29 mouse cellular contexts compared by ENCODE assay signal in the genomic region with DNA sequence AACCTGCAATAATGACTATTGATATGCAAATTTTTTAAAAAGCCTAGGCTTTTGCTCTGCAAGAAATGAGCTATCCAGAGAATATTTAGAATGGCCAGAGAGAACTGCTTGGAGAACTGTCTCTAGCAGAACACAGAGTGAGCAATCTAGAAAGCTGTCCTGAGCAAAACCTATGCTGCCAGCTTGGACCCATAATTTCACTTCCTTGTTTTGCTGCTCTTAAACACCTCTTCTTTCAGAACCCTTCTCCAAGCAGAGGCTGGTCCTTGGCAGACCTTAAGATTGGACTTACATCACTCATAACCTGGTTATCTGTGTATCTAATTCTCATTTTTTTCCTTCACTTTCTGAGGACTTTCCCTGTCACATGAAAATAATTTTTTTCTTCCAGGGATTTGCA. TPM values are rescaled to one million over a fixed set of nuclear protein-coding genes. Genes with fewer than 3 reads are reported as not detected.
"Had no signal": no experiment of that assay in that cellular context is flagged by ENCODE, and none has a peak within 500 bp of the region (broad histone marks: within the 10 kb centered on the region; RNA-seq: fewer than 3 reads in every experiment).

No protein-coding gene starts in this region.

- H3K27me3 ChIP-seq: liver, embryonic 12.5 days; lung, embryonic 15.5 days; megakaryocyte, embryonic 14.5 days; neural tube, embryonic 13.5 days; neural tube, embryonic 15.5 days; stomach, embryonic 15.5 days had no signal

- H3K4me2 ChIP-seq: liver, embryonic 12.5 days; lung, embryonic 15.5 days; midbrain, embryonic 11.5 days; neural tube, embryonic 13.5 days; neural tube, embryonic 15.5 days; stomach, embryonic 15.5 days had no signal

- H3K4me1 ChIP-seq: liver, embryonic 12.5 days; lung, embryonic 15.5 days; megakaryocyte, embryonic 14.5 days; neural tube, embryonic 13.5 days; neural tube, embryonic 15.5 days; stomach, embryonic 15.5 days had no signal

- DNase-seq: lung, adult 2 months; lung, postnatal 14 days; lung, postnatal 36 days; midbrain, embryonic 14.5 days; retina, postnatal 1 day; right cerebral cortex, adult 18-20 months; right cerebral cortex, postnatal 25 days; right cerebral cortex, postnatal 4 days; spleen, adult 18-20 months; thymus, postnatal 14 days; thymus, postnatal 36 days had no signal

- H3K9me3 ChIP-seq: liver, embryonic 12.5 days; lung, embryonic 15.5 days; neural tube, embryonic 13.5 days; neural tube, embryonic 15.5 days; stomach, embryonic 15.5 days had no signal

- H3K36me3 ChIP-seq: liver, embryonic 12.5 days; lung, embryonic 15.5 days; neural tube, embryonic 13.5 days; neural tube, embryonic 15.5 days; stomach, embryonic 15.5 days had no signal

- ATAC-seq: liver, embryonic 12.5 days; lung, postnatal 0 days; midbrain, embryonic 16.5 days had no signal

- H3K4me3 ChIP-seq: liver, embryonic 12.5 days; lung, embryonic 15.5 days; megakaryocyte, embryonic 14.5 days; myocyte; neural tube, embryonic 13.5 days; neural tube, embryonic 15.5 days; stomach, embryonic 15.5 days had no signal

- H3K27ac ChIP-seq: liver, embryonic 12.5 days; liver, embryonic 14.5 days; lung, embryonic 15.5 days; macrophage; neural tube, embryonic 13.5 days; neural tube, embryonic 15.5 days; stomach, embryonic 15.5 days; stomach, postnatal 0 days had no signal

- H3K9ac ChIP-seq: liver, embryonic 12.5 days; liver, embryonic 14.5 days; lung, embryonic 15.5 days; neural tube, embryonic 13.5 days; neural tube, embryonic 15.5 days; stomach, embryonic 15.5 days had no signal

RNA-seq across cellular contexts. Expression of a gene that starts 8.9 kb away (rescaled TPM):
- total RNA-seq: liver, adult 2 months had no signal
- polyA plus RNA-seq: liver, adult 2 months; liver, embryonic 12.5 days; liver, embryonic 14.5 days; liver, embryonic 16.5 days; lung, adult 2 months; macrophage; midbrain, embryonic 11.5 days; midbrain, embryonic 14.5 days; neural tube, embryonic 11.5 days; neural tube, embryonic 13.5 days; neural tube, embryonic 15.5 days; small intestine, adult 2 months; stomach, postnatal 0 days; thymus, postnatal 0 days had no signal

RNA-seq across cellular contexts. Expression of a gene that starts 55.8 kb away (rescaled TPM):
- total RNA-seq: liver, adult 2 months had no signal
- polyA plus RNA-seq: liver, adult 2 months; liver, embryonic 12.5 days; liver, embryonic 14.5 days; liver, embryonic 16.5 days; lung, adult 2 months; lung, embryonic 15.5 days; lung, postnatal 0 days; macrophage; midbrain, embryonic 11.5 days; midbrain, embryonic 14.5 days; midbrain, embryonic 16.5 days; myocyte; neural tube, embryonic 11.5 days; neural tube, embryonic 13.5 days; neural tube, embryonic 15.5 days; small intestine, adult 2 months; stomach, embryonic 15.5 days; stomach, postnatal 0 days; thymus, postnatal 0 days had no signal
